Mouse (Mus musculus): Measurements from ENCODE around the gene Kcnj10.
A peak's percentile ranks its signal among the peaks of the same experiment; 100 is the strongest.

Gene Kcnj10

GRCm38 (mm10) chr1:172311921-172312767 is 28.9 kb upstream of the Kcnj10 start:
- peak; percentile 69 for DNase-seq (ENCODE audit: low read depth, low spot score)

- no peak for DNase-seq (ENCODE audit: low read depth, low spot score)
Observed at GRCm38 (mm10) chr1:172312768-172313561, 28.0 kb upstream of the Kcnj10 start.

- no peak for DNase-seq (ENCODE audit: low read depth, low spot score)
Observed at GRCm38 (mm10) chr1:172313613-172314411, 27.2 kb upstream of the Kcnj10 start.

GRCm38 (mm10) chr1:172314911-172315310 is 26.1 kb upstream of the Kcnj10 start:
- no peak for DNase-seq (ENCODE audit: low read depth, low spot score)

GRCm38 (mm10) chr1:172317431-172317830 is 23.6 kb upstream of the Kcnj10 start:
- no peak for DNase-seq (ENCODE audit: low read depth, low spot score)

- DNase-seq (ENCODE audit: low read depth, low spot score): no peak
Observed at GRCm38 (mm10) chr1:172317946-172318345, 23.1 kb upstream of the Kcnj10 start.

GRCm38 (mm10) chr1:172318424-172319035 is 22.5 kb upstream of the Kcnj10 start:
- no peak for DNase-seq (ENCODE audit: low read depth, low spot score)

- DNase-seq (ENCODE audit: low read depth, low spot score): no peak
Observed at GRCm38 (mm10) chr1:172319346-172319745, 21.7 kb upstream of the Kcnj10 start.

- DNase-seq (ENCODE audit: low read depth, low spot score): no peak
Observed at GRCm38 (mm10) chr1:172319921-172320411, 21.0 kb upstream of the Kcnj10 start.

GRCm38 (mm10) chr1:172322725-172323124 is 18.3 kb upstream of the Kcnj10 start:
- no peak for DNase-seq (ENCODE audit: low read depth, low spot score)

- no peak for DNase-seq (ENCODE audit: low read depth, low spot score)
Observed at GRCm38 (mm10) chr1:172323298-172323697, 17.7 kb upstream of the Kcnj10 start.

GRCm38 (mm10) chr1:172323801-172324359 is 17.1 kb upstream of the Kcnj10 start:
- DNase-seq (ENCODE audit: low read depth, low spot score): no peak

GRCm38 (mm10) chr1:172324725-172325124 is 16.3 kb upstream of the Kcnj10 start:
- peak; percentile 73 for DNase-seq (ENCODE audit: low read depth, low spot score)

GRCm38 (mm10) chr1:172325680-172326535 is 15.1 kb upstream of the Kcnj10 start:
- peak; percentile 60 for DNase-seq (ENCODE audit: low read depth, low spot score)

- DNase-seq (ENCODE audit: low read depth, low spot score): no peak
Observed at GRCm38 (mm10) chr1:172326684-172327083, 14.3 kb upstream of the Kcnj10 start.

- DNase-seq (ENCODE audit: low read depth, low spot score): no peak
Observed at GRCm38 (mm10) chr1:172327206-172328001, 13.6 kb upstream of the Kcnj10 start.

- DNase-seq (ENCODE audit: low read depth, low spot score): no peak
Observed at GRCm38 (mm10) chr1:172328041-172328440, 13.0 kb upstream of the Kcnj10 start.

GRCm38 (mm10) chr1:172328461-172328860 is 12.5 kb upstream of the Kcnj10 start:
- no peak for DNase-seq (ENCODE audit: low read depth, low spot score)

GRCm38 (mm10) chr1:172329131-172329530 is 11.9 kb upstream of the Kcnj10 start, which contains the start of gene Kcnj9:
Kcnj9 (minus strand) TSS chr1:172329318.
- DNase-seq (ENCODE audit: low read depth, low spot score): no peak
